Mouse (Mus musculus) ovary, adult 18-20 months (tissue): ENCODE results near the gene Lrp1.

Experiments used
- DNase-seq: peaks from one replicate; pipeline ENCODE4 v3.0.0; 2022; ENCODE audit warnings: low spot score, mixed read lengths

Lrp1 gene

DNA sequence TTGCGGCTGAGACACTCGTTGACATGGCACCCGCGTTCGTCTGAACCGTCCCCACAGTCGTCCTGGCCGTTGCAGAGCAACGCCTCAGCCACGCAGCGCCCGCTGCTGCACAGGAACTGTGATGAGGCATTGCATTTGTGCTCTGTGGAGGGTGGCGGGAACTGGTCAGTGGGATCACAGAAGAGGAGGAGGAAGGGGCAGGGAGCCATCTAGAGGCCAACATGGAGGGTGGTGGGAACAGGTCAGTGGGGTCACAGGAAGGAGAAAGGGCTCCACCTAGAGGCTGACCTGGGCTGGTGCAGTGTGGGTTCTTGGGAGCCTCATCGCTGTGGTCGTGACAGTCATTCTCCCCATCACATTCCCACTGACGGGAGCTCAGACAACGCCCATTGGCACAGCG lies 65.2 kb downstream of the Lrp1 start:
- DNase-seq, result no peak

DNA sequence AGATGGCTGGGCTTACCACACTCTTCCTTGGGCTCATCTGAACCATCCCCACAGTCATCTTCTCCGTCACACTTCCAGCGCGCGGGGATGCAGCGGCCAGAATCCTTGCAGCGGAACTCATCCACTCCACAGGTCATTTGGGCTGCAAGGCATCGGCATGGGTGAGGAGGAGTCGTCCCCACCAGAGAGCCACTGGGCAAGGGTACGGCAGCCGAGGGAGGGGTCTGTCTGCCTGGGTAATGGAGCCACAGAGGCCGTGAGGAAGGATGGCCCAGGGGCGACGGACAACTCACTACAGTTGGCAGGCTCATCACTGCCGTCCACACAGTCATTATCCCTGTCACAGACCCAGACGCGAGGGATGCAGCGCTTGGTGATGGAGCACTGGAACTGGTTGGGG lies 71.1 kb downstream of the Lrp1 start:
- no peak for DNase-seq

DNA sequence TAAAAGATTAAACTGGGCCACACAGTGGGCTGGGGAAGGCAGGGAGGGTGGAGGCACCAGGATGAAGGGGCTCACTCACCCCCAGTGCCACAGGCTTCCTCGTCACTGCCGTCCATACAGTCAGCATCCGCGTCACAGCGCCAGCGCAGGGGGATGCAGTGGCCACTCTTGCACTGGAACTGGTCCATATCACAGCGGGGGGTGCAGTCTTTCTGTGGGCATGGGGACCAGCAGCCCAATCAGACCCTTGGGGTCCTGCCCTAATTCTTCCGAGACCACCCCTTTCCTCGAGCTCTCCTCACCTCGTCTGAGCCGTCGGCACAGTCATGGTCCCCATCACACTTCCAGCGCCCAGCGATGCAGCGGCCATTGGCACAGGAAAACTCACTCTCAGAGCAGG lies 72.7 kb downstream of the Lrp1 start:
- no peak for DNase-seq

DNA sequence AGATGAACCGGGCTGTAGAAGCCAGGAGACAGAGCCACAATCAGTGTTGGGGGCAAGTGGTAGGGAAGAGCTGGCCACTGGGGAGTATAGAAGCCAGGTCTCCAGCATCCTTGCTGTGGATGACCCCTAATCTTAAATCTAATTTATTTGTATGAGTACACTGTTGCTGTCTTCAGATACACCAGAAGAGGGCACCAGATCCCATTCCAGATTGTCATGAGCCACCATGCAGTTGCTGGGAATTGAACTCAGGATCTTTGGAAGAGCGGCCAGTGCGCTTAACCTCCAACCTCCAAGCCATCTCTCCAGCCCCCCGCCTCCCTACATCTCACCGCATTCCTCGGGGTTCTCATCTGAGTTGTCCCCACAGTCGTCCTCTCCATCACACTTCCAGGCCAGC lies 74.4 kb downstream of the Lrp1 start:
- no peak for DNase-seq

DNA sequence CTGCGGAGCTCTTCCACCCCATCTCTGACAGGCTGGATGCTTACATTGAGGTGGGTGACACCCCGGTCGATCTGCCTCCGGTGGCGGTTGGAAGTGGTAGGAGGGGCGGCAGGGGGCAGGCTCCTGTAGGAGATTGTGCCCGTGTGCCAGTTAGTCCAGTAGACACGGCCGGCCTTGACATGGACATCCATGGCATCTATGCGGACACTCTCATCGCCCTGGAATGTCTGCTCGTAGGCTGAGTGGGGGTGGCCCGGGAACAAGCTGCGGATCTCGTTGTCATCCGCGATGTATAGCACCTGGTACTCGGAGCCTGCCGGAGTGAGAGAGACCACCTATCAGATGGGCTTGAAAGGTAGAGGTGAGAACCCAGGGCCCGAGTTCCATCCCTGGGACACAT lies 76.6 kb downstream of the Lrp1 start:
- no peak for DNase-seq

DNA sequence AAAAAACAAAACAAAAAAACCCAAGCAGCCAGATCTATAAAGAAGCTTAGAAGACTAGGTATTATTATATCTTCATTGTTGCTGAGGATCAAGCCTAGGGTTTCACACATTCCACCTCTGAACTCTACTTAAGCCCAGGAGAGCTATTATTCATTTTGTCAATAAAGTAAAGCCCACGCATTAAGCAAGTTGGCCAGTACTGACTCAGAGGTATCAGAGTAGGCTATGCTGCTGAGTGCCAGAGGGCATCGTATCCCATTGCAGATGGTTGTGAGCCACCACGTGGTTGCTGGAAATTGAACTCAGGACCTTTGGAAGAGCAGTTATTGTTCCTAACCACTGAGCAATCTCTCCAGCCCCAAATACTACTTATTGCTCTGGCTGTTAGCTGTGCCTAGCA lies 77.0 kb downstream of the Lrp1 start:
- DNase-seq, result no peak

DNA sequence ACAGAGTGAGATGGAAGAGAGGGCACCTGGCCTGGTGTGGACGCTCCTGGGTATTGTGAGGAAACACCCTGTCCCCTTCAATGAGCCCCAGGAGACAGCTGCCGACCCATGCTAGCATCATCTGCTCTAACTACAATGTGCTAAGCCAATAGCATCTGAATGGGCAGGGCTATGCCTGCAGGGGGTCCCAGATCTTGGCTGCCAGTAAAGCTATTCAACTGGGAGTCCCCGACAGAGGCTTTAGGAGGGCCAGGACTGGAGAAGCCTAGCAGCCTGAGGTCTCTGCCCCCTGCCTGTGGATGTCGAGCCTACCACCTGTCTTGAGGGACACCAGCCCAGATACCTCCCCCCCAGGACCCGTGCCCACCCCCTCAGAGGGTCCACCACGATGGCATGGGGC lies 78.2 kb downstream of the Lrp1 start:
- DNase-seq, result no peak

DNA sequence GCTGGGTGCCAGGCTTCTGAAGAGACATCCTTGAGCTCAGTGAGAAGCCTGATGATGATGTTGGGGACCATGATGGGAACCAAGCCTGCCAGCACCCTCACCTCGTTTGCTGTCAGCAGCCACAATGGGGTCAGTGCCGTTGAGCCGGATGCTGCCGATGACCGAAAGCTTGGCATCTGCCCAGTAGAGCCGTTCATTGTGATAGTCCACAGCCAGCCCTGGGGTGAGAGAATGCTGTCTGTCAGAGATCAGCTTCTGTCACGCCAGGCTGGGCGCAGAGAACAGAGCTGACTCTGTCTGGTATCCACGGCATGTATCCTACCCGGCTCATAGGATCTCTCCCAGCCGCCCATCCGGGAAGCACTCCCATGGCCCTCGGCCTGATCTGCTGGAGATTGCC lies 78.9 kb downstream of the Lrp1 start:
- no peak for DNase-seq

DNA sequence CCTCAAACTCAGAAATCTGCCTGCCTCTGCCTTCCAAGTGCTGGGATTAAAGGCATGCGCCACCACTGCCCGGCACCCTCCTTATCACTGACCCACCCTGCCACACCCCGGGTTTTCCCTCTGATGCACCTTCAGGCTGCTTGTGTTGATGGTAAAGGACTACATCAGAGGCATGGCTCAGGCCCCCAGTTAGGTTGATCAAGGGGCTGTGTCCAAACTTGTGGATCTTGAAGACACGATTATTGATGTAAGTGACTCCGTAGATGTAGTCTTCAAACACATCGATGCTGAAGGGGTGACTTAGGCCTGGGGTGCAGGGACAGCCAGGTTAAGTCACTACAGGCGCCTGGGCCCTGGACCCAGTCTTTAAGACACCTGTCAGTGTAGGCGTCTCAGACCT lies 79.4 kb downstream of the Lrp1 start:
- DNase-seq, result no peak

DNA sequence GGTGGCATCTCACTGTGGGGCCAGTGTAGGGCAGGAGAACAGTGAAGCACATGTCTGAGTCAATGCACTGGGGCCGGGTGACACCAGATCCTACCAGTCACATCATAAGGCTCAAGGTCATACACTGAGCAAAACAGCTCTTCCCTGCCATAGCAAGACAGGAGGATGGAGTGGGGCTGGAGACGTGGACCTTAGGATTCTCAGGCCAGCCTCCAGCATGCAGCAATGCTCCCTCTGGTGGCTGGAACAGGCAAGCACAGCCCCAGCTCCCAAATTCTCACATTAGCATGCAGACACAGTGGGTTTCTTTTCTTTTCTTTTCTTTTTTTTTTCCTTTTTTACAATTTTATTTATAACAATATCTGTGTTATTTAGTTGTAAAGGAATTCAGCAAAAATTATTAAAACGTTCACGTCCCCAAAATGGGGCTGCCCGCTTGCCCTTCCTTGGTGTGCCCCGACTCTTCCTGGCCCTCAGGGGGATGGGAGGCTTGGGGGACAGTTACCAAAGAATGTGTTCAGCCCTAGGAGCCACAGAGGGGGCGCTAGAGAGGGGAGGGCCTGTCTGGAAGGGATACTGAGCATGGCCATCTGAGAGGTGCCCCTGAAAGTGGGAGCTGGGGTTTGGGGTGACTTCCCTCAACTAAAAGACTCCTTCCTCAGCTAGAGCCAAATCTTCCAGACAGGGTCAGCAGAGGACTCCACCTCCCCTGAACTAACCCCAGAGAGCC lies 82.9 kb downstream of the Lrp1 start:
- DNase-seq, result peak; percentile 56

DNA sequence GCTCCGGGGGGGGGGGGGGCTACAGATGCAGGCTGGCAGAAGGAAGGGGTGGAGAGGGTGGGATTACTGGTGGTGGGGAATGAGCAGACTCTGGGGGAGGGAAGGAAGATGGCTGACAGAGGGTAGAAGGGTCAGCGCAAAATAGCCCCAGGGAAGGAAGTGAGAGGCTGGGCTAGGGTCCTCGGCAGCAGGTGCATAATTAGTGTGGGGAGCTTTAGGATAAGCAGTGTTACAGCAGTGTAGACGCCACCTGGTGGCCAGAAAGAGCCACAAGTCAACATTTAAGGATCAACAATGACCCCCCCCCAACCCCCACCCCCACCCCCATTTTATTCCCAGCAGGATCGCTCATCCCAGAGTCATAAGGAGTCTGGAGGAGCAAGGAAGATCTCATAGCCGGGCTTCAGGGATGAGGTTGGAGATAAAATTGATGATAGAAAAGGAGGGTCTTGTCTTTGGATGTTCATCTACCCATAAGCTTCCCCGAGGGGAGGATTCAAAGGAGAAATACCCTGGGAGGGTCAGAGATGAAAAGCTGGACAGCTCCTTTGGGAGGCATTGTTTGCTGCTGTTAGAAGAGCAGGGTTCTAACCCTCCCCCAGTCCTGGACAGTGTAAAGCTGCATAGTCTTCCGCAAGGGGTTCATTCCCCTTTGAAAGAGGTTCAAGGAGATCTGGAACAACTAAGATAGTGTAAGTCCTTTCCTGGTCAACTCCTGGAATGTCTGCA lies 84.2 kb downstream of the Lrp1 start:
- no peak for DNase-seq

DNA sequence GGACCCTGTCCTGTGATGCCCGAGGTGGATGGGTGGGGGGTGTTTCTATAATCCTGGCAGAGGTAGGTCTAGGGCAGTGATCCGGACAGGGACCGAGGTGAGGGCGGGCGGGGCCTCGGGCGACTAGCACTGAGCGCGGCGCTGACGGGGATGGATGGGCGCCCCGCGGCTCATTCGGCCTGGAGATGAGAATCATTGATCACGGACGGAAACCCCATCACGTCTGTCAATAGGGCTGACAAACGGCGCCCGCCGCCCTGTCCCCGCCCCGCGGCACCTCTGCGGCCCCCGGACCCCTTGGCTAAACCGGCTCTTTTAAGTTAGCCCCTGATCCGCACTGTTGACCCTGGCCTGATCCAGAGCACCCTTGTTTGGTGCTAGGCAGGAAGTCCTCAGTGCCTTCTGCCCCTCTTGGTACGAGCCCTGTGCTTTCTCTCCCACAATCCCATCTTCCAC lies 86.0 kb downstream of the Lrp1 start:
- no peak for DNase-seq

DNA sequence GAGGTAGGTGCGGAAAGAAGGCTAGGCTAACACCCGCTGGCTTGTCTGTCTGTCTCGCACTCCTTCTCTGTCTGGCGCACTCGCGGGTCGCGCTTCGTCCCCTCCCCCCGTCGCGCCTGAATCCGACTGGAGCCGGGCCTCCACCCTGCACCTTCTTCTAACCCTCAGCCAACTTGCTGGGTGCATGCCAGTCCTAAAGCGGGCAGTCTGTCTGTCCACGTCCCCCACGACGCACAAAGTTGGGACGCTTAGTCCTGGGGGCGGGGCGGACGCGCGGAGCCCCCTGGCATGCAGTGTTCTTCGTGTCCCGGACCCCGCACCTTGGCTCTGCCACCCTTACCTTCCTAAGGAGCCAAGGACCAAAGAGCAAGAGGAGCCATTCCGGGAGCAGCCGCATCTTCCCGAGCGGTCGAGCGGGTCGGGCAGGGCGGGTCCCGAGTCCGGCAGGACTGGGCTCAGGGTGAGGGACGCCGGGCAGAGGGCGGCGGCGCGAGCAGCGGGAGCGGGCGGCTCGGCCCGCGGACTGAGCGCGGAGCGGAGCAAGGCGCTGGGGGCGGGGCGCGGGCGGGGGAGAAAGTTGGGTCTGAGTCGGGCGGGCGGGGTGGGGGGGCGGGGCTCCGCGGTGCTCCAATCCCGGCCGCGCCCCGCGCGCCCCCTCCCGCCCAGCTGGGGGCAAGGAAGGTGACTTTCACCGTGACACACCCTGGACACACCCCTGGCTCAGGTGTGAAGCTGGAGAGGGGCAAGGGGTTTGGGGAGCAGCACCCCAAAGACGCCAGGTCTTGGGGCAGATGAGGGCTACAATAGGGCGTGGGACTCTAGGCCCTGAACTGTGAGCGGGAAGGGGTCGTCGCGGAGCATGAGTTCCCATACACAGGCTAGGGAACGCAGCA lies 86.7 kb downstream of the Lrp1 start, which contains the start of gene Nxph4:
TSS of gene Nxph4 (minus strand) at position 524 of the 893 bp plus-strand sequence.
- DNase-seq, result no peak

DNA sequence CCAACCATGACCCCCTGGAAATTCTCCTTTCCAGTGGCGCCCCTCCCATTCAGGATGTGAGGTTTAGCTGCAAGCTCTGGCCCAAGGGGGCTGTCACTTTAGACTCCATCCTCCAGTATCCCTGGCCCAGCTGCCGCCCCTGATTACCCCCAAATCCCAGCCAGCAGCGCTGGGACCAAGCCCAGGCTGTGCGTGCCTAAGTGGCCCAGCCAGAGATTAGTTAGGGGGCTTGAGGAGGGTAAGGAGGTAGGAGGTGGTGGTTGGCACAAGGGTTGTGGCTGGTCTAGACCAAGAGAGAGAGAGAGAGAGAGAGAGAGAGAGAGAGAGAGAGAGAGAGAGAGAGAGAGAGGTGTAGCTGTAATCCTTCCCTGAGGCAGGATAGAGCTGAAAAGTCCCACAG lies 89.4 kb downstream of the Lrp1 start:
- no peak for DNase-seq

DNA sequence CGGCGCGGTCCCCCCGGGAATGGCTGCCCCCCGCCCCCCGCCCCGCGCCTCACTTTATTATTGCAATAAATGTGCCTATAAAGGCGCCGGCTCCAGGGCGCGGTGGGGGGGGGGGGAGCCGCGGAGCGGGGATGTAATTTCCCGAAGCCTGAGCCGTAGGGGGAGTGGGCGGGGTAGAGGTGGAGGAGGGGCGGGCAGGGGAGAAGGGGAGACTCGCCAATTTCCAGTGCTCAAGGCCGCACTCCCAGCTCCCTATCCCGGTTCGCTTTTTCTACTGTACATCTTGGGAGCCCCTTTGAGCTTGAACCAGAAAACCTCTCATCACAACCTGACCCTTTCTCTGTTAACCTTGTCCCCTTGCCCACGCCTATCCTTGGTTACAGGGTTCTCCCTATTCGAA lies 90.0 kb downstream of the Lrp1 start:
- no peak for DNase-seq

DNA sequence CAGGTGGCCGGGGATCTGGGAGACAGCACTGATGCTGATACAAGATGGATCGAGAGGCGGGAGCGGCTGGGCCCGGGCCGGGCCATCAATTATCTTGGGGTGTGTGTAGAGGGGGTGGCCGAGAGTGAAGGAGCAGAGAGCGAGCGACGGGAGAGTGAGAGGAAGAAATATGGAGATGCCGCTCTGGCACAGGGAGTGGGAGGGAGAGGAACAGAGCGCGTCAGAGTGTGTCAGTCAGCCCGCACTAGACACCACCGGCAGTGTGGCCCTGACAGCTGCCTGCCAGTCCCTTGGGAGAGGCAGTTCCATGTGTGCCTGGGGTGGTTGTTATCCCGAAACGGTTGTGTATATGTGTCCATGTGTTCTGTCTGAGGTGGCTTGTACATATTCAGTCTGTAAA lies 93.5 kb downstream of the Lrp1 start:
- no peak for DNase-seq

DNA sequence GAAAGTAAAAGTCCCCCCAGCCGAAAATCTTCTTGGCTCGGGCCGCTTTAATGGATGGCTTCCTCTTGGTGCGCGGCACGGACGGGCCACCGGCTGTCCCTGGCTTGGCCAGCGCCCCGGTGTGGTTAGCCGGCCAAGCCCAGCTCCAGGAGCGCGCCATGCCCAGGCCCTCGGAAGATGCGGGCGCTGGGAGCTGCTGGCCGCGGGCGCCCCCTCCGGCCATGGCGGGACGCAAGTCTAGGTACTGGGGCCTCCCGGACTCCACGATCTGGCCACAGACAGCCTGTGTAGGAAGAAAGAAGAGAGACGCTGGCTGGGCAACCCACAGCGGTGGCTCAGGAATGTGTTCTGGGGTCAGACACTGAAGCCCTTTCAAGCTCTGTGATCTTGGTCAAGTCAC lies 94.3 kb downstream of the Lrp1 start:
- DNase-seq, result no peak

DNA sequence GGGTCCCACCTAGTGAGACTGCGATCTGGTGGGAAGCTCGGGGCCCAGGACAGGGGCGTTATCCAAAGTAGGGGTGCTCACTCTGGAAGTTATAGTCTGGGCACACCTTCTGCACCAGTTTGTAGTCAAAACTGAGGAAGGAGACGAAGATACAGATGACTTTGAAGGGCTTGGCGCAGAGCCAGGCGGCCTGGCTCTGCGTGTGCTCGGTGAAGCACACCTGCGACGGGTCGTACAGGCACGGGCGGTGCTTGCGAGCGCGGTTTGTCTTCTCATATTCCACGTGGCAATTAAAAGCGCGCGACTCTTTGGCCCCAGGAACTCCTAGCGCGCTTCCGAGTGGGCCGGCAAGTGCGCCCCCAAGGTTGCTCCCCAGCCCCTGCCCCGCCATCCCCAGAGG lies 94.9 kb downstream of the Lrp1 start:
- DNase-seq, result no peak

DNA sequence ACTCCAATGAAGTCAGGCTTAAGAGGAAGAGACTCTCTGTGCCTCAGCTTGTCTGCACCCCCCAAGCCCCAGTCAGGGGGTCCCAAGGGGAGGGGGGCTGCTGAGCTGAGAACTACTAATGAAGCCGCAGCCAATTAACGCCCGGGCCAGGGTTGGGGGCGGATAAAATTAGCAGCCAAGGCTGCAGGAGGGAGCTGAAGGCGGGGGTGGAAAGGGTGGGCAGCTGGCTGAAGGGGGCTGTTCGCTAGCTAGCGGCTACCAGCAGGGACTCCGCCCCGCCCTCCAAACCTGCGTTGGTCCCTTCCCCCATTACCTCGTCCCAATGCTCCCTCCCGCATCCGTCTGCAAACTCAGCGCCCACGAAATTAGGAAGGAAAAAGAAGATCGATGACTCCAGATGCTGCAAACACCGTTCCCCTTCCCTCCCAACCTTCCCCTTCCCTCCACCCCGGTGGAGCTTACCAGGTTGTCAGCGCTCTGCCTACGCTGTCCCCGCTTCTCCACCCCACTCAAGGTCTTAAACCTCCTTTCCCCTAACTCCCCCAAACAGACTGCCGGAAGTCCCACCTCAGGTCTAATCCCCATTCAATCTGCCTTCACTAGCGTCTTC lies 96.2 kb downstream of the Lrp1 start:
- no peak for DNase-seq

DNA sequence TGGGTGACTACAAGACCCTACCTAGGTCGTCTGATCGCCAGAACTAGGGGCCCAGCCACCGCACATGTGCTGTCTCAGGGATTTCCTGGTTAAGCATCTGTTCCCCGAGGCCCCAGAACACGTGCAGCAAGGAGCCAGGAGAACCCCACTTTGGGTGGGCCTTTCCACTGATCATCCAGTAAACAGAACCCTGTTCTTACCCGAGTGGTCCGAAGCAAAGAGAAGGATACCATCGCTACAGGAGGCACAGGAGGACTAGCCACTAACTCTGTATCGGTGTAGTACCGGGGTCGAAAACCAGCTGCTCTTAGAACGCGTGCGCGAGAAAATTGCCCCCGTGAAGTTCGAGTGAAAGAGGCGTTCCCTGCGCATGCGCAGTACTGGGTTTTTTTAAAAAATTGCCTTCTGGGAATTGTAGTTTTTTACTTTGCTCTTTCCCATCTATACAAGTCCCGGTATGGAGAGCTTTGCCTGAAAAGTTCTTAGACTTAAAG lies 98.8 kb downstream of the Lrp1 start, which contains the start of gene Shmt2:
TSS of gene Shmt2 (minus strand) at position 357 of the 494 bp plus-strand sequence.
- peak; percentile 67 for DNase-seq

DNA sequence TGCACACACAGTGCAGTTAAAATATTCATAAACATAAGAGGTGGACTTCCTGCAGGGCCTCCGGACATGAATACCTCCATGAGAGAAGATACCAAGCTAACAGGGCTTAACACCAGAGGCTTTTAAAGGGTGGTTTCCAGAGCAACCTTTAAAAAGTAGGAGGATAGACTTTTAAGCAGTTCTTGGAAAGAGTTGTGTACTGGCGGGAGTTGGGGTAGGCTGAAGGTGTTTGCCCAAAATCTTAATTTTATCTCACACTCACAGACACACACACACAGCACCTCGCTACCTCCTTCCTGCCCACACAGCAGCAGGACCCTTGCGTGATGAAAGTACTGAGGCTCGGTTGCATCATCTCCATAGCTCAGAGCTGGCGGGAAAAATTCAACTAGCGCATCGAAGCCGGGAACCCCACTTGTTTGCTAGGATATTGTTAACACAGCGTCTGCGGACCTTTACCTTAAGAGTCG lies 99.3 kb downstream of the Lrp1 start:
- no peak for DNase-seq
